Mouse (Mus musculus) erythroid progenitor cell, adult 5-6 weeks (primary cell): ENCODE results near the gene Ranbp10. TPM values are rescaled to one million over a fixed set of nuclear protein-coding genes. Genes with fewer than 3 reads are reported as not detected.

ENCODE experiments used
- ATAC-seq: replicated peaks from 2 replicates; pipeline ENCODE4 v1.8.0; 2016; ENCODE audit warnings: moderate number of reproducible peaks, mild to moderate bottlenecking, moderate TSS enrichment, inconsistent platforms; ENCODE audit not compliant: poor library complexity, low FRiP score, severe bottlenecking
- total RNA-seq, 2 experiments: library from RNA; stranded (forward) in 1 of 2; stranded (reverse) in 1 of 2; fragments of 150-400 nt in 1 of 2; fragments of 186-747, 209-891 nt in 1 of 2; gene quantifications; 2 replicates each; pipeline versions ENCODE4 v1.2.3 to v1.2.4; 2015 to 2017; ENCODE audit warnings: low replicate concordance in 2 of 2

Gene Ranbp10
- total RNA-seq, 2 experiments from 2014 or later, result 296 to 341 TPM

DNA sequence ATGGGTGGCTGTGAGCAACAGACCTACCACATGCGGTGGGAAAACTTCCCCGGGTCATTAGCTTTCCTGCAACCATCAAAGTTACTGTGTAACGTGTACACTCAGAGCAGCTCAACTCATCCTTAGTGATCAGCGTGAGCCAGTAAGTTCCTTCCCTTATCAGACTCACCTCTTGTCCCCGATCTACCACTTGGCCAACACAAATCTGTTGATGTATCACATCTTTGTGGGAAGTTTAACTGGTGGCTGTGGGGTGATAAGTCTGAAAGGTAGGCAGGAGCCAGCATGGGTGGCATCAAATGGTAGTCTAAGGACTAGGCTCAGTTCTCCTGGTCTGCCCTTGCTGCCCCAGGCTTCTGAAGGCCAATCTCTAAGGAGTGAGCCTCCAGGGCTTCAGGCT, 95.0 kb downstream of the Ranbp10 start:
- ATAC-seq, result 0 out of 2 replicates have a peak, but pooled peaks have one; percentile 30

- peak; percentile 55 for ATAC-seq
Observed at GRCm38 (mm10) chr8:105727397-105728124, 99.6 kb downstream of the Ranbp10 start.

DNA sequence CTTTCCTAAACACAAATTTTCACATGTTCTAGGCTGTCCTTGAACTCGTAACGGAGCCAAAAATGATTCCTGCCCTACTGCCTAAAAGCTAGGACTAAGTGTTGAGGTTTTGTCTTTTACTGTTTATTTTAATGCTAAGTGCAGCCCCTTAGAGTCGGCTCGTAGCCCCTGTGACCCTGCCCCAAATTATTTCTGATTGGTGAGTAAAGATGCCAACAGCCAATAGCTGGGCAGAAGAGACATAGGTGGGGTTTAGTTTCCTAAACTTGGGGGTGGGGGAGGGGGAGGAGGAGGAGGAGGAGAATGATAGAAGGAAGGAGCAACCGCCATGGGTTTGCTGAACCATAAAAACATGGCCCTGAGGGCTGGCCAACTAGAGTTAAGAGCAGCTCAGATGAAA, 101.4 kb downstream of the Ranbp10 start:
- ATAC-seq, result no peak

GRCm38 (mm10) chr8:105722861-105723260, 104.3 kb downstream of the Ranbp10 start:
- no peak for ATAC-seq

DNA sequence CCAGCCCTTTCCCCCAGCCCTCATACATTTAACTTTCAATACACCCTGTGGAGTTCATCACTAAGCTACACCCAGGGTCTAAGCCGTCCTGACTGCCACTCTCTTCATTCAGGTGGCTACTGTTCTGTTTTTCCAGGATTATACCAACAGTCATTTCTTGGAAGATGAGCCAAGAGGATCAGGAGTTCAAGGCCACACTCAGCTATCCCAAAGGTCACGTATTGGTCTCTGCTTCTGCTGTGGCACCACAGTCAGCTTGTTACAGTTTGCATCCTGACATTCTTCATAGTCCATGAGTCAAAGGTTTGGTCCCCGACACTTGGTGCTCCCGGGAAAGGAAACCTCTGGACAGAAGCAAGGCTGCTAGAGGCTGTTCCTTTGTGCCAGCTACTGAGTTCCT, 107.5 kb downstream of the Ranbp10 start:
- no peak for ATAC-seq

Other genes with a start within 250 kb of the Ranbp10 start
- gene Ripor1, start 222.1 kb downstream of the Ranbp10 start, total RNA-seq (2015; ENCODE audit: low replicate concordance), result 7.2 and 11.3 TPM in 2 replicates
- 0.23 and 1.8 TPM in 2 replicates for gene Ripor1, start 222.1 kb downstream of the Ranbp10 start, total RNA-seq (2017; ENCODE audit: low replicate concordance)
- gene Ctcf, start 190.8 kb downstream of the Ranbp10 start, total RNA-seq (2015; ENCODE audit: low replicate concordance), result 154 and 195 TPM in 2 replicates
- 314 and 346 TPM in 2 replicates for gene Ctcf, start 190.8 kb downstream of the Ranbp10 start, total RNA-seq (2017; ENCODE audit: low replicate concordance)
- not detected in 2 replicates for gene Agrp, start 190.0 kb downstream of the Ranbp10 start, total RNA-seq (2015; ENCODE audit: low replicate concordance)
- not detected in 2 replicates for gene Agrp, start 190.0 kb downstream of the Ranbp10 start, total RNA-seq (2017; ENCODE audit: low replicate concordance)
- 4.7 and 5.4 TPM in 2 replicates for gene Carmil2, start 141.1 kb downstream of the Ranbp10 start, total RNA-seq (2015; ENCODE audit: low replicate concordance)
- 4.2 and 7.0 TPM in 2 replicates for gene Carmil2, start 141.1 kb downstream of the Ranbp10 start, total RNA-seq (2017; ENCODE audit: low replicate concordance)
- 10.9 and 22.0 TPM in 2 replicates for gene Acd, start 126.2 kb downstream of the Ranbp10 start, total RNA-seq (2015; ENCODE audit: low replicate concordance)
- 1.7 and 9.7 TPM in 2 replicates for gene Acd, start 126.2 kb downstream of the Ranbp10 start, total RNA-seq (2017; ENCODE audit: low replicate concordance)
- 1.7 and 3.6 TPM in 2 replicates for gene Pard6a, start 126.2 kb downstream of the Ranbp10 start, total RNA-seq (2015; ENCODE audit: low replicate concordance)
- gene Pard6a, start 126.2 kb downstream of the Ranbp10 start, total RNA-seq (2017; ENCODE audit: low replicate concordance), result 2.7 TPM in 1 of 2 replicates, not detected in the other
- not detected in 2 replicates for gene 4933405L10Rik, start 119.7 kb downstream of the Ranbp10 start, total RNA-seq (2015; ENCODE audit: low replicate concordance)
- gene 4933405L10Rik, start 119.7 kb downstream of the Ranbp10 start, total RNA-seq (2017; ENCODE audit: low replicate concordance), result not detected in 2 replicates
- gene Enkd1, start 119.1 kb downstream of the Ranbp10 start, total RNA-seq (2015; ENCODE audit: low replicate concordance), result 2.9 and 5.4 TPM in 2 replicates
- 0.15 and 3.7 TPM in 2 replicates for gene Enkd1, start 119.1 kb downstream of the Ranbp10 start, total RNA-seq (2017; ENCODE audit: low replicate concordance)
- gene Gfod2, start 68.7 kb downstream of the Ranbp10 start, total RNA-seq (2015; ENCODE audit: low replicate concordance), result not detected in 2 replicates
- gene Gfod2, start 68.7 kb downstream of the Ranbp10 start, total RNA-seq (2017; ENCODE audit: low replicate concordance), result 0.51 TPM in 1 of 2 replicates, not detected in the other
- 2.9 TPM in 1 of 2 replicates, not detected in the other for gene Tsnaxip1, start 381 bp upstream of the Ranbp10 start, total RNA-seq (2015; ENCODE audit: low replicate concordance)
- 1.4 TPM in 1 of 2 replicates, not detected in the other for gene Tsnaxip1, start 381 bp upstream of the Ranbp10 start, total RNA-seq (2017; ENCODE audit: low replicate concordance)
- gene Cenpt, start 25.9 kb upstream of the Ranbp10 start, total RNA-seq (2015; ENCODE audit: low replicate concordance), result 57.0 and 57.3 TPM in 2 replicates
- 55.2 and 94.3 TPM in 2 replicates for gene Cenpt, start 25.9 kb upstream of the Ranbp10 start, total RNA-seq (2017; ENCODE audit: low replicate concordance)
- gene Thap11, start 27.8 kb upstream of the Ranbp10 start, total RNA-seq (2015; ENCODE audit: low replicate concordance), result 9.6 and 22.0 TPM in 2 replicates
- 11.0 and 18.6 TPM in 2 replicates for gene Thap11, start 27.8 kb upstream of the Ranbp10 start, total RNA-seq (2017; ENCODE audit: low replicate concordance)
- gene Nutf2, start 33.2 kb upstream of the Ranbp10 start, total RNA-seq (2015; ENCODE audit: low replicate concordance), result 57.8 and 102 TPM in 2 replicates
- gene Nutf2, start 33.2 kb upstream of the Ranbp10 start, total RNA-seq (2017; ENCODE audit: low replicate concordance), result 15.3 and 42.5 TPM in 2 replicates
- gene Edc4, start 53.5 kb upstream of the Ranbp10 start, total RNA-seq (2015; ENCODE audit: low replicate concordance), result 12.2 and 15.9 TPM in 2 replicates
- gene Edc4, start 53.5 kb upstream of the Ranbp10 start, total RNA-seq (2017; ENCODE audit: low replicate concordance), result 22.1 and 25.5 TPM in 2 replicates
- gene Nrn1l, start 66.2 kb upstream of the Ranbp10 start, total RNA-seq (2015; ENCODE audit: low replicate concordance), result not detected in 2 replicates
- not detected in 2 replicates for gene Nrn1l, start 66.2 kb upstream of the Ranbp10 start, total RNA-seq (2017; ENCODE audit: low replicate concordance)
- 5.4 and 8.6 TPM in 2 replicates for gene Pskh1, start 73.1 kb upstream of the Ranbp10 start, total RNA-seq (2015; ENCODE audit: low replicate concordance)
- 7.1 and 11.7 TPM in 2 replicates for gene Pskh1, start 73.1 kb upstream of the Ranbp10 start, total RNA-seq (2017; ENCODE audit: low replicate concordance)
- gene Ctrl, start 106.5 kb upstream of the Ranbp10 start, total RNA-seq (2015; ENCODE audit: low replicate concordance), result not detected in 2 replicates
- gene Ctrl, start 106.5 kb upstream of the Ranbp10 start, total RNA-seq (2017; ENCODE audit: low replicate concordance), result not detected in 2 replicates
- 20.2 and 25.2 TPM in 2 replicates for gene Psmb10, start 111.1 kb upstream of the Ranbp10 start, total RNA-seq (2015; ENCODE audit: low replicate concordance)
- gene Psmb10, start 111.1 kb upstream of the Ranbp10 start, total RNA-seq (2017; ENCODE audit: low replicate concordance), result 2.7 and 4.2 TPM in 2 replicates
- gene Lcat, start 116.0 kb upstream of the Ranbp10 start, total RNA-seq (2015; ENCODE audit: low replicate concordance), result not detected in 2 replicates
- 2.4 TPM in 1 of 2 replicates, not detected in the other for gene Lcat, start 116.0 kb upstream of the Ranbp10 start, total RNA-seq (2017; ENCODE audit: low replicate concordance)
- 2.5 and 3.4 TPM in 2 replicates for gene Slc12a4, start 138.7 kb upstream of the Ranbp10 start, total RNA-seq (2015; ENCODE audit: low replicate concordance)
- 4.0 and 13.7 TPM in 2 replicates for gene Slc12a4, start 138.7 kb upstream of the Ranbp10 start, total RNA-seq (2017; ENCODE audit: low replicate concordance)
- gene Dpep3, start 152.1 kb upstream of the Ranbp10 start, total RNA-seq (2015; ENCODE audit: low replicate concordance), result not detected in 2 replicates
- not detected in 2 replicates for gene Dpep3, start 152.1 kb upstream of the Ranbp10 start, total RNA-seq (2017; ENCODE audit: low replicate concordance)
- gene Dus2, start 164.0 kb upstream of the Ranbp10 start, total RNA-seq (2015; ENCODE audit: low replicate concordance), result 0.72 and 6.7 TPM in 2 replicates
- gene Dus2, start 164.0 kb upstream of the Ranbp10 start, total RNA-seq (2017; ENCODE audit: low replicate concordance), result 6.3 and 14.4 TPM in 2 replicates
- gene Dpep2nb, start 178.6 kb upstream of the Ranbp10 start, total RNA-seq (2015; ENCODE audit: low replicate concordance), result not detected in 2 replicates
- not detected in 2 replicates for gene Dpep2nb, start 178.6 kb upstream of the Ranbp10 start, total RNA-seq (2017; ENCODE audit: low replicate concordance)
- gene Ddx28, start 184.5 kb upstream of the Ranbp10 start, total RNA-seq (2015; ENCODE audit: low replicate concordance), result 1.8 and 4.6 TPM in 2 replicates
- gene Ddx28, start 184.5 kb upstream of the Ranbp10 start, total RNA-seq (2017; ENCODE audit: low replicate concordance), result 3.2 and 5.0 TPM in 2 replicates
- gene Nfatc3, start 231.5 kb upstream of the Ranbp10 start, total RNA-seq (2015; ENCODE audit: low replicate concordance), result 71.3 and 80.4 TPM in 2 replicates
- 32.7 and 37.5 TPM in 2 replicates for gene Nfatc3, start 231.5 kb upstream of the Ranbp10 start, total RNA-seq (2017; ENCODE audit: low replicate concordance)